Mouse (Mus musculus) ES-E14 (cell line): Measurements from ENCODE around the gene Lamb3. TPM values are rescaled to one million over a fixed set of nuclear protein-coding genes. Genes with fewer than 3 reads are reported as not detected.

Experiments used
- DNase-seq: peaks from one replicate; pipeline ENCODE4 v3.0.0-alpha.2; 2013; ENCODE audit warnings: low read depth, low spot score
- H3K27ac ChIP-seq: 2 replicates; pipeline ENCODE4 v1.5.1; 2012; ENCODE audit warnings: low read depth, mild to moderate bottlenecking, low read length, moderate library complexity, mixed read lengths; ENCODE audit not compliant: poor library complexity, insufficient read depth, severe bottlenecking
- H3K36me3 ChIP-seq: 2 replicates; pipeline ENCODE4 v1.6.1; 2012; ENCODE audit warnings: mild to moderate bottlenecking, low read length, moderate library complexity, mixed read lengths; ENCODE audit not compliant: control insufficient read depth, poor library complexity, insufficient read depth, severe bottlenecking
- H3K4me1 ChIP-seq, 2 experiments: fragments of 150-350 bp in 1 of 2; sonication (generic) in 1 of 2; 2 replicates each; pipeline ENCODE4 v1.6.1; 2012; ENCODE audit warnings: low read length in 2 of 2, mild to moderate bottlenecking in 1 of 2, mixed read lengths in 1 of 2; ENCODE audit not compliant: control insufficient read depth in 2 of 2, insufficient read depth in 2 of 2, poor library complexity in 1 of 2
- H3K4me3 ChIP-seq, 2 experiments: fragments of 150-350 bp in 1 of 2; sonication (generic) in 1 of 2; 2 replicates each; pipeline ENCODE4 v1.5.1; 2012; ENCODE audit warnings: low read length in 2 of 2, low read depth in 1 of 2, mild to moderate bottlenecking in 1 of 2, mixed read lengths in 1 of 2; ENCODE audit not compliant: insufficient read depth in 1 of 2, poor library complexity in 1 of 2, severe bottlenecking in 1 of 2
- H3K9ac ChIP-seq: 2 replicates; pipeline ENCODE4 v1.6.1; 2012; ENCODE audit warnings: low read depth, mild to moderate bottlenecking, low read length, mixed read lengths; ENCODE audit not compliant: poor library complexity, insufficient read depth, severe bottlenecking
- H3K9me3 ChIP-seq: fragments of 150-350 bp; sonication (generic); 2 replicates; pipeline ENCODE4 v1.6.1; 2012; ENCODE audit warnings: low read depth, mild to moderate bottlenecking, low read length; ENCODE audit not compliant: control insufficient read depth, insufficient read depth
- CHD2 ChIP-seq: IDR thresholded peaks from 2 replicates; pipeline ENCODE4 v1.6.1; 2014; ENCODE audit warnings: mild to moderate bottlenecking, low read depth, low read length, inconsistent platforms
- HCFC1 ChIP-seq: IDR thresholded peaks from 2 replicates; pipeline ENCODE4 v1.6.1; 2012; ENCODE audit warnings: low read length, inconsistent platforms, borderline replicate concordance; ENCODE audit not compliant: insufficient read depth
- MAFK ChIP-seq: IDR thresholded peaks from 2 replicates; pipeline ENCODE4 v1.6.1; 2014; ENCODE audit warnings: mild to moderate bottlenecking, low read depth, low read length, inconsistent platforms; ENCODE audit not compliant: insufficient read depth
- ZC3H11A ChIP-seq: IDR thresholded peaks from 2 replicates; pipeline ENCODE4 v1.6.1; 2012; ENCODE audit warnings: low read depth, mild to moderate bottlenecking, inconsistent platforms, low read length, borderline replicate concordance
- ZNF384 ChIP-seq: IDR thresholded peaks from 2 replicates; pipeline ENCODE4 v1.6.1; 2012; ENCODE audit warnings: low read depth, low read length, inconsistent platforms
- in situ Hi-C, 2 experiments: fragments of 600-800 bp; cut with MboI; formaldehyde crosslinking; loops; one replicate each; pipeline ENCODE4 v1.15.1; 2025; ENCODE audit warnings: low sequenced_read_pairs in 2 of 2, inconsistent platforms in 1 of 2; ENCODE audit not compliant: unreplicated experiment in 2 of 2
- total RNA-seq: library from RNA; depleted of rRNA; stranded (reverse); fragments of 300-350 nt; gene quantifications from 2 replicates; pipeline ENCODE4 v1.2.3, GENCODE M21; 2012

The Lamb3 gene
- total RNA-seq, 1 experiment: 2.9 TPM

- DNase-seq: peak; percentile 35
- Histone ChIP-seq H3K36me3 (no peaks in the 10 kb centered on the region), H3K4me3 (no peak overlapping the region), H3K27ac (no peak overlapping the region), H3K4me1 (no peaks in the 10 kb centered on the region), H3K9me3 (no peaks in the 10 kb centered on the region), H3K9ac (no peak overlapping the region)
- no peak for TF ChIP-seq MAFK
- TF ChIP-seq ZC3H11A: no peak
- TF ChIP-seq ZNF384: no peak
- TF ChIP-seq CHD2: no peak
- no peak for TF ChIP-seq HCFC1
- in situ Hi-C loops: no loop called here
Observed at GRCm38 (mm10) chr1:193363801-193364231, 156.3 kb downstream of the Lamb3 start.

DNA sequence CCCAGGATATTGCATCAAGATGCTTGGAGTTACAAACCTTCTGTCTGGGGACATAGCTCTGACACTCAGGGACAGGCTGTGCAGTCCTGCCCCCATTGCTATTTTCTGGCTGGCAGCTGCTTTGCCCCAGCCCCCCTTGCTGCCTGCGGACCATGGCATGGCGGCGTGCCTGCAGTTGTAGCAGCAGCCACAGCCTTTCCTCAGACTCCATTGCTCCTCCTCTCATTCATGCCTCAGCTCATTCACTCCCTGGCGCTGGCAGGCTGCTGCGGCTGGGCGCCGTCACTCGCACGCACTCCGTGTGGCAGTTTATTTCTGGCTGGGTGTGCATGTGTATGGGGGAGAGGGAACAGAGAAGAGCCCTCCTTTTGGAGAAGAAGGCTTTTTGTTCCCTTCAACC, 160.6 kb downstream of the Lamb3 start:
- H3K27ac ChIP-seq: no peak overlapping the region
- H3K9ac ChIP-seq: no peak overlapping the region
- in situ Hi-C loops: no loop called here
- H3K36me3 ChIP-seq: no peaks in the 10 kb centered on the region
- no peak overlapping the region; a peak in 1 of 4 replicates for H3K4me3 ChIP-seq
- TF ChIP-seq MAFK (no peak), CHD2 (no peak), HCFC1 (no peak), ZNF384 (no peak), ZC3H11A (no peak)
- H3K9me3 ChIP-seq: no peaks in the 10 kb centered on the region
- no peaks in the 10 kb centered on the region for H3K4me1 ChIP-seq
- DNase-seq: no peak

GRCm38 (mm10) chr1:193369091-193369490, 161.6 kb downstream of the Lamb3 start:
- H3K27ac ChIP-seq: no peak overlapping the region
- no peaks in the 10 kb centered on the region for H3K36me3 ChIP-seq
- DNase-seq: no peak
- in situ Hi-C loops: no loop called here
- no peaks in the 10 kb centered on the region for H3K4me1 ChIP-seq
- H3K9me3 ChIP-seq: no peaks in the 10 kb centered on the region
- no peak overlapping the region for H3K9ac ChIP-seq
- no peak overlapping the region for H3K4me3 ChIP-seq
- TF ChIP-seq HCFC1 (no peak), ZC3H11A (no peak), ZNF384 (no peak), MAFK (no peak), CHD2 (no peak)

DNA sequence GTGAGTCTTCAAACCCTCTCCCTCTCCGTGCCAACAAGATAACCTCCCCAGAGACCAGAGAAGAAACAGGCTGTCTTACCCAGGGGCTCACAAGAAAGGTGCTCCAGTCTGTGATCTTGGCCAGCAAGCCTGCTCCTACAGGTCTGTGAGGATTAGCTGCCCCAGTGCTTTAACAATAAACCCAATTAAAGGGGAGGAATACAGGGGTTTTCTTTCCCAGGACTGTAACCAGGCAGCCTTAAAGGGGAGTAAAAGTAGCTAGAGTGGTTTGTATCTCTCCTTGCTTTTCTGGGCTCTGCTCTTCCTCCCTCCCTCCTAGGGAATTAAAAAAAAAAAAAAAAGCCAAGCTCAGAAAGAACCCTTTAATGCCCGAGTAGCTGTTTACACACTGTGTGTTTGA, 162.6 kb downstream of the Lamb3 start, which contains the start of gene Camk1g:
Gene Camk1g, minus strand, starts transcription at position 203 of the 400 bp plus-strand sequence.
- TF ChIP-seq MAFK (no peak), ZNF384 (peak; percentile 95)
- Histone ChIP-seq H3K9ac (no peak within 1 kb of the TSS), H3K27ac (no peak within 1 kb of the TSS), H3K4me3 (no peak within 1 kb of the TSS), H3K9me3 (no peaks in the 10 kb centered on the region), H3K4me1 (no peaks in the 10 kb centered on the region), H3K36me3 (no peaks in the 10 kb centered on the region)
- in situ Hi-C loops: no loop called here
- no peak for DNase-seq

GRCm38 (mm10) chr1:193373906-193374413, 166.5 kb downstream of the Lamb3 start:
- no peak for DNase-seq
- no peaks in the 10 kb centered on the region for H3K9me3 ChIP-seq
- H3K4me1 ChIP-seq: no peaks in the 10 kb centered on the region
- no peaks in the 10 kb centered on the region for H3K36me3 ChIP-seq
- TF ChIP-seq ZC3H11A (no peak), ZNF384 (no peak), HCFC1 (no peak), MAFK (no peak), CHD2 (no peak)
- H3K4me3 ChIP-seq: no peak overlapping the region
- H3K9ac ChIP-seq: no peak overlapping the region
- H3K27ac ChIP-seq: no peak overlapping the region
- in situ Hi-C loops: no loop called here
